Mouse (Mus musculus) brain, embryonic 14.5 days (tissue): ENCODE measurements around the gene Slc22a6.

Source experiments
- CTCF ChIP-seq: fragments of 200-500 bp; IDR thresholded peaks from 2 replicates; pipeline ENCODE4 v1.5.1; 2012; ENCODE audit warnings: inconsistent platforms, mild to moderate bottlenecking, moderate library complexity, borderline replicate concordance; ENCODE audit not compliant: insufficient read depth, insufficient read length; ENCODE audit errors: extremely low read depth
- POLR2A ChIP-seq: fragments of 200-500 bp; IDR thresholded peaks from 2 replicates; pipeline ENCODE4 v1.6.1; 2012; ENCODE audit warnings: mild to moderate bottlenecking, inconsistent platforms, borderline replicate concordance; ENCODE audit not compliant: poor library complexity, insufficient read depth, insufficient read length, severe bottlenecking; ENCODE audit errors: extremely low read depth

GRCm38 (mm10) chr19:8593833-8594232 lies 24.0 kb upstream of the Slc22a6 start:
- TF ChIP-seq CTCF = no peak
- TF ChIP-seq POLR2A = no peak
